Mouse (Mus musculus) colon, adult 2 months (tissue): ENCODE data around the gene Ip6k3. TPM values are rescaled to one million over a fixed set of nuclear protein-coding genes. Genes with fewer than 3 reads are reported as not detected.

Experiments
- polyA plus RNA-seq: library from polyadenylated mRNA; depleted of rRNA; stranded (reverse); fragments of >200 nt; gene quantifications from 2 replicates; pipeline ENCODE4 v1.2.3, GENCODE M21; 2012; rRNA removed

The Ip6k3 gene
- polyA plus RNA-seq: 0.19 and 0.38 TPM in 2 replicates

DNA sequence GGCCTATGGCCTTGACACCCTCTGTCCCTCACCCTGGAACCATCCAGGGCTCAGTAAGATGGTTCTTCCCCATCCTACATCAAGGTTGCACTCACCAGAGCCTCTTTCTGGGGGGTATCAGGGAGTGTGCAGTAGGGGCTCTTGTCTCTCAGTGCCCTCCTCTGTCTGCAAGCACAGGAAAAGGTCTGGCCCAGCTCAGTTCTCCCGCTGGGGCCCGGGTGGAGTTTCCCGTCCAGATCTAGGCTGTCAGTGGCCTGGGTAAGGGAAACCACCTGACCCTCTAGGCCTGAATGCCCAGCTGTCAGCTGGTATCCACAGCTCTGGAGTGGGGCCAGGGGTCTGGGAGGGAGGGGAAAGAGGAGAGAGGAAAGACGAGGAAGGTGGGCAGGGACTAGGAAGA, at the start of gene Ip6k3:
Gene Ip6k3, minus strand, starts transcription at position 251 of the 400 bp plus-strand sequence.

GRCm38 (mm10) chr17:27204075-27204909, 36.7 kb upstream of the Ip6k3 start, which contains the start of gene Lemd2:
TSS of gene Lemd2 (minus strand) at chr17:27204469.

DNA sequence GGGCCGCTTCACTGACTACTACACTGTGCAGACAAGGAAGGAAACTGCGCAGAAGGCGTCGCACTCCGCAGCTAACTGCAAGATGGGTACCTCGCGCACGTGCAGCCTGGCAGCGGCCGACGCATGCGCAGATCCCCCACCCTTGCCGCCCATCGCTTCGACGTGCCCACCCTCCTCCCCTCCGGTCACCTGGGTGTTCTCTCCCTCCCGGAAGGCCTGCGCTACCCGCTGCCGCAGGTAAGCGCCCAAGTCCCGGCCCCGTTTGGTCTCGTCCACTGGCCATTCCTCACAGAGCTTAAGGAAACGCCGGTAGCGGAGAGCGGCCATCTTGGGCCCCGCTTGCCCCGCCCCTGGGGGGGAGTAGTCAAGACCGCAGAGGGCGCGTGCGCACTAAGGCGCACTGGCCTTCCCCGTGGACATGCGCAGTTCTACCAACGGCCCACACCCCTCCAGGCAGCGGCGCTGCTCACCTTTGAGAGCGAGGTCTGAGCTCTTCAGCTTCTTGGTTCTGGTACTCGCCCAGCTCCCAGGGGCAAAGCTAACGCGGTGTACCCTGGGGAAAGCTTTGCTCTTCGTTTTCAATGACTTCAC, 33.9 kb downstream of the Ip6k3 start, which contains the start of gene Uqcc2:
Gene Uqcc2, minus strand, starts transcription at position 366 of the 591 bp plus-strand sequence.

Other genes with a start within 250 kb of the Ip6k3 start
- 75.6 and 81.1 TPM in 2 replicates for gene Phf1, start 234.7 kb downstream of the Ip6k3 start, polyA plus RNA-seq
- gene Cuta, start 228.2 kb downstream of the Ip6k3 start, polyA plus RNA-seq: 182 and 220 TPM in 2 replicates
- 19.1 and 20.7 TPM in 2 replicates for gene Syngap1, start 226.5 kb downstream of the Ip6k3 start, polyA plus RNA-seq
- gene Zbtb9, start 194.6 kb downstream of the Ip6k3 start, polyA plus RNA-seq: 9.5 and 13.4 TPM in 2 replicates
- 126 and 178 TPM in 2 replicates for gene Bak1, start 138.8 kb downstream of the Ip6k3 start, polyA plus RNA-seq
- gene Itpr3, start 110.5 kb downstream of the Ip6k3 start, polyA plus RNA-seq: 47.8 and 55.5 TPM in 2 replicates
- gene Uqcc2, start 33.9 kb downstream of the Ip6k3 start, polyA plus RNA-seq: 96.2 and 150 TPM in 2 replicates
- gene Lemd2, start 36.7 kb upstream of the Ip6k3 start, polyA plus RNA-seq: 131 and 146 TPM in 2 replicates